Mouse (Mus musculus) kidney, adult 8-10 months (tissue): ENCODE measurements around the gene Cntnap2.
"Not testable (repeated sequence)": the region's sequence is repeated elsewhere in the genome, so short reads cannot be mapped to it uniquely, and the experiment has no call there.

Experiments used
- DNase-seq, 2 experiments: peaks; one replicate each; pipeline ENCODE4 v3.0.0; 2022

Cntnap2 gene

DNA sequence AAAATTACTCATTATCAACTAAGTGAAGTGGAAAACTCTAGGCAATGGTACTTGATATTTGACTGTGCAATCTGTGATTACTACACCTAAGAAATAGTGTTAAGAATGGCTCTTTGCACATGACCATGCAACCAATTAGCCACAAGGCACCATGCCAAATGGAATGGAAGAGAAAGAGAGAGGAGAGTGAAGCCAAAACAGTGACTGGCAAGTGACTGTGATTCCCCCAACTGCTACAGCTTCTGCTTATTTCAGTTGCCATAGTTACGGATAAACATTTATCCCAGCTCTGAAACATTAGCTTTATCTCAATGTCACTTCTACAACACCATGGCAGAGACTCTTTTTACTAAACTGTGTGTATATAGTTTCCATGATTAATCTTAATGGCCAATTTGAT, 1303.0 kb downstream of the Cntnap2 start:
- no peak for DNase-seq

DNA sequence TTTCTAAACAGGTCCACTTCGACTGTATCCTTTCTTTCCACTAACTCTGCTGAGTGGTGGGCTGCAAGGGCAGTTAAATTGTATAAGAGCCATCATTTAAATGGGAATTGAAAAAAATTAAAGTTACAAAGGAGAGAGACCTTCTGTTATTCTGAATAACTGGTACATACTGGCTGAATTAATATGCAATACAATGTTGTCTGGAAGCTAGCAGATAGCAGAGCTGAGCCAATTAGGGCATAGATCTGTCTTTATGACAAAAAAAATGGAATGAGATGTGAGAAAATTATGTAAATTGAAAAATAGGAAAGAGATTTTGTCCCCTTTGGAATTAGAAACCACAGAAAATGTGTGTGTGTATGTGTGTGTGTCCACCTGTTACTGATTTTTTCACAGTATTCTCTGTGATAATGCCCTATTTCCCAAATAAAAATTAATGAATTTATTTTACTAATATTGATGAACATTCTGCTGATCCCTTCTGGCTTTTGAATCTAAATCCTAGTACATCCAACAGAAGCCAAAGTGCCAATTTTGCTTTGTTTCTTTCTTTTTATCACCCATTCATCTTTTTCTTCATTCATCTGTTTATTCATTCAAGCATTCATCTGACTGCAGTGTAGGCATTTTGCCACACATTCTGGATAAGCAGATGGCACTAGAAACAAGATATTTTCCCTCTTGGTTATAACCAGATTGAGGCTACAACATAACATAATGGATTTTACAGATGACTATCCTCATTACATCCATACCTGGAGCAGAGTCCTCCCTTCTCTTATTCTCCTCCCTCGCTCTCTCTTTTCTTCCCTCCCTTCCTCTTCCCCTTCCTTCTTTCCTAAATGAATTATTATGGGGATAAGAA, 1339.8 kb downstream of the Cntnap2 start:
- no peak for DNase-seq

DNA sequence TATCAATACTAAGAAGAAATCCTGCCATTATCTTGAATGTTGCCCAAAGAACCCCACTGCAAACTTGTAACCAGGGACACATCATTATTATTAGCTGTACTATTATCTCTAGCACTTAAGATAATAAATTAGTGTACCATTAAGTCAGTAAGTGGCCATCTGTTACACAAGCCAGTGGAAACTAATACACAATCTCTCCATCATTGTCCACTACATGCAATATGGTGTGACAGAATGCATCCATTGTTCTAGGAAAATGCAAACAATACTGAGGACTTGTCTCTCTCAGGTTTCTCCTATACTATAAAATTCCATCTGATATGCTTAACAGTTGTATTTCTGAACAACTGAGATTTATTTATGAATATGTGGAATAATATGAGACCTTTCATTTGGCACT, 1355.0 kb downstream of the Cntnap2 start:
- no peak for DNase-seq

DNA sequence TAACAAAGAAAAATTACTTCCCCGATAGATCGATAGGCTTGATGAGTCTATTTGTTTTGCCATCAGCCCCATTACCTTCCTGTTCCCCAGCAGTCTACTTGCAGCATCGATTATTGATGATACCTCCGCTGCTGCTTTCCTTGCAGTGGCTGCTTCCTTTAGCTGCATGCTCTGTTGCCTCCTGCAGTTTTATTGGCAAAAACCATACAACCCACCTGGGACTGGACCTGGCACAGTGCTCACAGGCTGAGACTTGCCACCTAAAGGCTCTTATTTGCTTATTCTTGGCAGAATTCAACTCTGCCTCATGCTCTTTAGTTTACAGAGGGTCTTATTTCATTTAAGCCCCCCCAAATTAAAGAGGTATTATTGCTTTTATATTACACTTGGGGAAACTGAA, 1355.4 kb downstream of the Cntnap2 start:
- DNase-seq: no peak

DNA sequence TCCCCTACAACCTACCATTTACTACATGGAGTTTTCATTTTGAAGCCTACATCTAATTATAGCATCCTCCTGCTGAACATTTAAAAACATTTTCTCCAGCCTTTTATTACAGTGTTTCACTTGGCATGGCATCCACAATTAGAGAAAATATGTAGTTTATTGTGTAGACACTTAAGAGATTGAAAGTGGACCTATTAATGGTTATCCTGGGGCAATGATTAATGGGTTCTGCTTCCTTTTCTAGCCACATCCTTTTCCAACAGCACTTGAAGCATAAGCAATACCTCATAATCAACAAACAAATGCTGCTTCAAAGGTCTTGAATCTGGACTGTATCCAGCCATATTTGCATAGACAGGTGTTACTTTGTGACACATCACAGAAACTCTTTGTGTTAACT, 1360.7 kb downstream of the Cntnap2 start:
- DNase-seq: no peak

DNA sequence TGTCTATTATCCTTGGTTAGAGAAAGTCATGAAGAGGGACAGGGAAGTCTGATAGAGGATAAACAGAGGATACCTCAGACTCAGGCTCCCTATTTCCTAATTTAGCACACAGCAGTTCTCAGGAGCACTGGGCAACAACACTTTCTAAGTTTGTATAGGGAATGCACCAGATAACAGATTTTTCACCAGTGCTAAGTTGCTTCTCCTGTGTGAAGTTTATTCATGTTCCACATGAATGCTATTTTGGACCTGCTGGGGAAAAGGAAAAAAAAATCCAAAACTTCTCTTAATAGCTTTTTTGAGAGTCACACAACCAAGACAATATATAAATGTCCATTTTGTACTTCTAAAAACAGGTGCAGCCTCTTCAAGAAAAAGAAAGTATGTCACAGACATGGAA, 1361.2 kb downstream of the Cntnap2 start:
- DNase-seq: no peak

DNA sequence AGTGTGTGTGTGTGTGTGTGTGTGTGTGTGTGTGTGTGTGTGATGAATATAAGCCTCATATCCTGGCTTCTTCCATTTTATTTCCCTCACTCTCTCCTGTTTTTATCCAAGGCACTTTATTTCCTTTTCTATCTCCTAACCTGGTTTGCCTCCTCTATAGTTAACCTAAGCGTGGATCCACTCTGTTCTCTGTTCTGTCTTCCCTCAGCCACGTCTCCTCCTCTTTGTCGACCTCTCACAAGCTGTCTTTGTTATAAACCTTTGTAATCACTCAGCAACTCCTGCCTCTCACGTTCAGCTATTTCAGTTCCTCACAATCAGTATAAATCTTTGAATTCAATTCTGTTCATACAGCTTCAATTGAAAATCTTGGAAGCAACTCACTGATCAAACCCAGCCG, 1369.1 kb downstream of the Cntnap2 start:
- no peak for DNase-seq

DNA sequence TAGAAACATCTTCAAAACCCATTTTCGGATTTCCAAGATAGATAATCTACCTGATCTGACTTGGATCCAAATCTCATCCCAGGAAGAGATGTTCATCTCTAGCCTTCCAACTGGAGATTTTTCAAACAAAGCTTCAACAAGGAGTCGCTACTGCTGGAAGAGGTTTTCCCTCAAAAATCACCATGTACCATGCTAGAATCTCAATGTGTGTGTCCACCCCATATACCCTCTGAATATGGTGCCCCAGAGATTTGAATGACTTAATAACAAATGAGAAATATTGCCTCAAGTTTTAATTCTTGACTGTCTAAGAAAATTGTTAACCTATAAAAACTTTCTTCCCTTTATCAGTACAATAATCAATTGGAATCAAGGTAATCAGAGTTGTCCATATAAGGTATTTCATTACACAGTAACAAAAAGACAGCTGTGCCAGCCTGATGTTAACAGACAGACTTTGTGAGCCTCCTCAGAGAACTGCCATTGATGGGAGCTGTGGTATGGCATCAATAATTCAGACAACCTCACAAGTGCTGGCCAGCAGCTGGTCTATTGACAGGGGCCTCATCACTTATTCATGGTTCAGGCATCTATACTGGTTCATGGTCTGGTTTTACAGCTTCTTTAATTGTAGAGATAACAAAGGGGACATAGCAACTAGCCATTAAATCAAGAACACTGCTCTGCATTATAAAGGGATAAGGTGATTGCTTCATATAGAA, 1391.9 kb downstream of the Cntnap2 start:
- no peak for DNase-seq

DNA sequence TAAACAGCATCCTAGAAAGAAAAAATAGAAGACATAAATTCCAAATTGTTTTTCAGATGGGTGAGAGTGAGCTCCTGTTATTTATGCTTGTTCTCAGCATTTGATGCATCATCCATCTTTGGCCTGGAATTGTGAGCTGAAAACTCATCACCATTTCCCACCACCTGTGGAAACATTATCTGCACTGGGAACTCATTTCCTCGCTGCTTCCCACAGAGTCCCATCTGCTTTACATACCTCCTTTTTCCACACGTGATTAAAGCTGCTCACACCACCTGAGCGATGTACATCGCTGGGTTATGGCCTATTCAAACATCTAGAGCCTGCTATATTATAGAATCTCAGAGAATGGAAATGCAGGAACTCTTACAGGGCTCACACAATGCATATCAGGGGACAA, 1413.5 kb downstream of the Cntnap2 start:
- no peak for DNase-seq

DNA sequence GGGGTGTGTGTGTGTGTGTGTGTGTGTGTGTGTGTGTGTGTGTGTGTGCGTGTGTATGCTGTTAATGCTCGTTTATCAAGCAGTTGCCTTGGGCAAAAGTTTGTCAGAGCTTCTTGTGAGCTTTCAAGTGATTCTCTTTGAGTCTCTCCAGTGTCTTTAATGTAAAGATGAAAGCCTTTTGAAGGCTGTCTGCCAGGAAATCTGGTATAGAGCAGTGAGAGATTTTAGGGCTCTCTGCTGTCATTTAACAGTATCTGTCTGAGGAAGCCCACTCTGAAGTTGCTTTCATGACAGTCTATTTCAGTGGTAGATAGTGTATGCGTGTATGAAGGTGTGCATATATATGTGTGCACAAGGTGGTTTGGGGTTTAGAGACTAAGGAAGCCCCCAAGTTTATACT, 1425.2 kb downstream of the Cntnap2 start:
- no peak for DNase-seq

DNA sequence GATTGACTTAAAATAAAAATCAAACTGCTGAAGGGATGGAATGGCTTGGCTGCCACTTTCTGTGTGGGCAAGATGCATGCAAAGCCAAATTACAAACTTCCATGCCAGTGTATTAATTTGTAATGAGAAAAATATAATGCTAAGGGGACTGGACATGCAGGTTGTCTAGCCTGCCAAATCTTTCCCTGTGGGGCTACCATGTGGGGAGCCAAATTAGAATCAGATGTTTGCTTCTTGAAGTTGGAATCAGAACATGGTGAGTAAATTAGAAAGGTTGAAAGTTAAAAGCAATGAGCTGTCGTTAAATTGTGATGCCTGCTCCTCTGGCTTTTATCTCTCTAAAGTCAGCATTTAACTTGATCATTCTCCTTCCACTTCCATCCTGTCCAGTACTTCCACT, 1443.6 kb downstream of the Cntnap2 start:
- no peak for DNase-seq

DNA sequence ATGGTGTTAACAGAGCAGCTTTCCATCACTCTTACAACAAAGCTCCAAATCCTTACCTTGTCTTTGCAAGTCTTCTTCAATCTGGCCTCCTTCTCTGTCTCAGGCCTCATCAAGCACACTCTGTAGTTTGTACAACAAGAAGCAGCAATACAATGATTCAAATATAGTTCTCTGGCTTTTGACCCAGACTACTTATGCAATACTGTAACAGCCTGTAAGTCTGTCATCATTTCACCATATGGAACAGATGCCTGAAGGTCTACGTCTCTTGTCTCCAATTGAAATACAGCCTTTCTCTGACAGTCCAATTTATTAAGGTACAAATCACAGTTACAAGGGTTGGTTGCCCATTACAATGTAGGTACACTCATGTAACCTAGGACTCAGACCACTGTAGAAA, 1453.7 kb downstream of the Cntnap2 start:
- no peak for DNase-seq

DNA sequence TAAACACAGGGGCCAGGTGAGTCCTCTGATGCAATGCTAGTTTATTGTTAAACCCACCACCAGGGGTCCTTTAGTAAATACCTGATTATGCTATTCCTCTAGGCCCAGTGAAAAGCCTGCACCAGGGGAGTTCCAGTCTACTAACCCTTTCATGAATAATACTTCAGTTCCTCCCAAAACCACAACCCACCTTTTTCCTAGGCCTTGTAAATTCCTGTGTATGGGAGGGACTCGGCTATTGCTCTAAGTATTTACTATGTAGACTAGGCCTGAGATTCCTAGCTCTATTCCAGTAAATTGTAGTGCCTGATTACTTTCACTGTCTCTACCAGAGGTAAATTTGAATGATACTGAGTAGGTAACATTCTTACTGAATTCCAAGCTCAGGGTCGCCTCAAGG, 1478.4 kb downstream of the Cntnap2 start:
- DNase-seq: not testable (repeated sequence)

DNA sequence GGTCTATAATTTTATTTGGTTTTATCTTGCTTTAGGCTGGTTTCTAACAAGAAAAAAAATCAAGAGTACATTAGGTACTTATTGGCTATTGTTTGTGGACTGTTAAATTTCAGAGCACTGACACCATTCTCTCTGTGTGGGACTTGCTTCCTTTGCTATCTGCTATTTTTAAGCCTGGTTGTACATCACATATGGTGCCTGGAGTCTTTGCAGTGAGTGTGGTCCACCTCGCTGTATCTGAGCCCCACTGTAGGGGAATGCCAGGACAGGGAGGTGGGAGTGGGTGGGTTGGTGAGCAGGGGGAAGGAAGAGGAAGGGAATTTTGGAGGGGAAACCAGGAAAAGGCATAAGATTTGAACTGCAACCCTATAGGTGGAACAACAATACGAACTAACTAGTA, 1504.3 kb downstream of the Cntnap2 start:
- DNase-seq: no peak

DNA sequence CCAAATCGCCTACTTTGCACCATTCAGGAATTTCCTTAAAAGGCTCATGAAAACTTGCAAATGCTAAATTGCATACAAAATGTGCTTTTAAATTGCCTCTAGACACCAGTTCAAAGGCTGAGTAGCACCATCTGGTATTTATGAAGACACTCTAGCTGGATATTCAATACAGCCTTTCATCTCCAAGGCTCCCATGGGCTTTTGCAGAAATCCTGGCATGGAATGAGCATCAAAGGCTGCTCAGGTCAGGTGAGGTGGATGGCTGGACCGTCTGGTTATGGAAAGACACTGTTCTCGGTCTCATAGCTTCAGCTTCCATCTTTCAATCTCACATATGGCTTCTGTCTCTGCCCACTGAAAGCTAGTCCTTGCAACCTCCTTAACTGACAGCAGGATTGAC, 1515.9 kb downstream of the Cntnap2 start:
- no peak for DNase-seq

DNA sequence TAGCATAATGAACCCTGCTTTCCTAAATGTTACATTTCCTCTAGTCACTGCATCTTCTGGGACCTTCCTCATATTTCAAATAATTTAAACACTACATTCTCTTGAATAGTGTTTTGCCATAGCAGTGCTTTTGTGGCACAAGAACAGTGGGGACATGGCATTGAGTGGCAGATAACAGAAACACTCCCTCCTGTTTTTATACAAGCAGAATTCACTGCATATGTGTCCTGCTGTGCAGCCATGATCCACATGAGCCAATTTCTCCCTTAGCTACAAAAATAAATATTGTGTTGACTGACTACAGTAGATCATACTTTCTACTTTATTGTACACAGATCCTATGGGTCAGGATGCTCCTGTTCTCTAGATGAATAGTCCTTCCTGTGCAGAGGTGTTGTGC, 1553.2 kb downstream of the Cntnap2 start:
- no peak for DNase-seq

DNA sequence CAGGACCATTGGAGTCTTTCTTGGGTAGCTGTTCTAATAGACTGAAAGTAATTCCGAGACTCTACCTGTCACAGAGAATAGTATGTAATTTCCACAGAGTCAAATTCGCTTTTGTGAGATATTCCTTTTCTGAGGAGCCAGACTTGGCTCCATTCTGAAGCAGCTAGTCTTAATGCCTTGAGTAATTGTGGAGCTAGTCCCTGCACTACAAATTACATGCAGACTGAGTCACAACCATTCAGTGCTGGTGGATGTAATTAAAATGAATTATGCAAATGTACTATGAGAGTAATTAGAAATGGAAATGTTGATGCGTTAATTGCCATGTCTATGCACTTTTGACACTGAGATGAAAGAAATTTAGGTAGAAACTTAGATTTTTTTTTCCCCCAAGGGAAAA, 1553.7 kb downstream of the Cntnap2 start:
- no peak for DNase-seq

DNA sequence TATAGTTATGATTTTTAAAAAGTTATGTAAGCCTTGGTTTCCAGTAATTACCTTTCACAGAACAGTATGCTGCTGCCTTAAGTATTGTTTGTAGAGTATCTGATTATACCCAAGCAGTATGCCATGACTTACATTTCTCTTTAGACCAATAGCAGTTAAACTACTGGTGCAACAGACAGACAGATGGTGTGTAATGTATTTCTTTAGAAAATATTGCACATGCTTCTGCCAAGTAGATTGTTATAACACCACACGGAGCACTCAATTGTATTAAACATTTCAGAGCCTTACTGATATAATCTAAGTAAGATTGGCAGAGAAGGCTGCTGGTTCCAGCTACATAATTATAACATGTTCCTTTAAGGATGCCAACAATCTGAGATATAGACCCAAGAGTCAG, 1609.9 kb downstream of the Cntnap2 start:
- DNase-seq: no peak

DNA sequence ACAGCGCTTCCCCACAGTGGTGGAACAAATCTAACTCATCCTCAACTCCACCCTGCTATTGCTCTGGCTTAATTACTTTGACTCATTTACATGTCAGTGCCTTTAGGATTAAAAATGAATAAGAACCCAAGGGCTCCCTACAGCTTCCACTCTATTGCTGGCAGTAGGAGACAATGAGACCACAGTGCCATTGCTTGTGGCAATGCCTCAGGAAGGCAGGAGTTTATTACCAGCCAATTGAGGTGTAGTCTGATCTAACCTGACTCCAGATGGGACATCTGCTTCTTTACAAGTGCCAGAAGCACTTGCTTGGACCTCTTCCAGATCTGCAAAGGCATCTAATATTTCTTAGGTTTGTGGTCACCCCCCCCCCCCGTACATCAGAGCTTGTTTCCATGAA, 1615.9 kb downstream of the Cntnap2 start:
- DNase-seq: no peak

DNA sequence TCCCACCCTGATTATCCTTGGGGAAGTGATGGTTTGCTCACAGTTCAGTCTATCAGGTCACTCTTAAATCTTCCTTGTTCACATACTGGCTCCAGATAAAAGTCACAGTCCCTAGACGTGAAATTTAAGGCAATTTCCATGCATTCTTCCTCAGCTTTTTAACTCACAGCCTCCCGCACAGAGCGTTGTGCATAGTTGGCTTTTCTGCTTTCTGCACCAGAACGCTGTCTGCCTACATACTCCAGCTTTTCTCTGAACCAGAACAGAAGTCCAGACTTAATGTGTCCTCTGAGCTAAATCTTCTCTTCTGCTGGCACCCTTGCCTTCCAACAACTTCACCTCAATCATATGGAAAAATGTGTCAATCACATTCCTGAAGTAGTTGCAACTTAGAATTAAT, 1616.5 kb downstream of the Cntnap2 start:
- DNase-seq: no peak

DNA sequence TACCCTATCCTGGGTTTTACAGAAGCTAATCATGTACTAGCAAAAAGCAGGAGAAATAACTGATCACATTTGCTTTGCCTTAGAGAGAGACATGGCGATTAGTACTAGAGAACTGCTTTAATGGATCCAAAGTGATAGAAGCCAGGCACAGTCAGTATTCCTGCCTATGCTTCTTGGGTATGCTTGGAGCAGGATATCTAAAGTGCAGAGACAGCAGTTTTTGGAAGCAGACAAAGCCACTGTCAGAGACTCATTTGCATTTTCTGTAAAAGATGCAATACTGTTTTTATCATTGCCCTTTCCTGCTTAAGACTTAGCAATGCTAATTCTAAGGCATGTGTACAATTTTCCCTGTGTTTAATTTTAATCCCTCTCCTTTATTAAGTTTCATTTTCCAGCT, 1637.0 kb downstream of the Cntnap2 start:
- DNase-seq: no peak

DNA sequence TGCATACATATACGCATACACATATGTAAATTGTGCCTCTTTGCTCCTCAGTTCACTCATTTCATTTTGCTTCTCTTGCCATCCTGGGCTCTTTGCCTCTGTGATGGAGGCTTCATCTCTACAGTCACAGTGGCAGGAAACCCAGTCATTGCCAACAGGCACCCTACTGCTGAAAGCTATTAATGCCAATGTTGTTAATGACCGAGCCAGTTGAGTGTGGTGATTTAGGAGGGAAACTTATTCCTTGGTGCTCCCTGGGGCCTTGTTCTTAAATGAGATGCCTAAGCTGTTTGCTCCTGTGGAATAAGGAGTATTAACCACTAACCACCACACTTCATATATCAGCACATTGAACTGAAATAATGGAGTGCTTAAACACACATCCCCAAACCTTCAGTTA, 1640.2 kb downstream of the Cntnap2 start:
- DNase-seq: no peak

DNA sequence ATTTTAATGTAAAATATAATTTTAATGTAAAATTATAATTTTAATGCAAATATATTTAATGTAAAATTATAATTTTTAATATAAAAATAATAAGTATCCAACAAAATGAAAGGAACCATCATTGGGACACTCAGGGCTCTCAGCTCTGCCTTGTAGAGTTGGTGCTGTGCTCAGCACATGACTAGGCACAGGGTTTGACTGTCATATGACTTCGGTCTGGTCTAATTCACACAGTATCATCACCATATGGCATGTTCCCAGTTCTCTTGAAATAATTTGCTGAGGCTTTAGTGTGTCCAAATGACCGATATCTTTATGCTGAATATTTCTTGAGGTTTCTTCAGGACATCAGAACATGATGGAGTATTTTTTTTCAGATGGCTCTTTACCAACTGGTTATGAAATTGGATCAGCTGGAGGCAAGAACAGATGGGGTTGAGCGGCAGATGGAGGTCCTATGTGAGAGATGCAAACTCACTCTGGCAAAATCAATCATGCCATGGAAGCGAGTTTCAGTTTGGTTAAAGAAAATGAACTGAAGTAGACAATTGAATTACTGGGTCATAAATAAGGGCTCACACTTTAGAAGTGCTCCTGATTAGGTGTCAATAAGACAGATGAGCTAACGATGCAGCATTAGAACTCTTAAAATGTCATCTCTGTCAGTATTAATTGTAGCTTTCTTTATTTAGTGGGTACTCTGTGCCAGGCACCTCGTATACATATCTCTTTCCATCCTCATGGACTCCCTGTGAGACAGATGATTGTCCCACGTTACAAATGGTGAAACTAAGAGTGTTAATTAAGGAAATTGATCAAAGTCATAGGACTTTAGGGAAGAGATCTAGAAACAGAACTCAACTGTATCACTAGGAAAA, 1645.4 kb downstream of the Cntnap2 start:
- no peak for DNase-seq

DNA sequence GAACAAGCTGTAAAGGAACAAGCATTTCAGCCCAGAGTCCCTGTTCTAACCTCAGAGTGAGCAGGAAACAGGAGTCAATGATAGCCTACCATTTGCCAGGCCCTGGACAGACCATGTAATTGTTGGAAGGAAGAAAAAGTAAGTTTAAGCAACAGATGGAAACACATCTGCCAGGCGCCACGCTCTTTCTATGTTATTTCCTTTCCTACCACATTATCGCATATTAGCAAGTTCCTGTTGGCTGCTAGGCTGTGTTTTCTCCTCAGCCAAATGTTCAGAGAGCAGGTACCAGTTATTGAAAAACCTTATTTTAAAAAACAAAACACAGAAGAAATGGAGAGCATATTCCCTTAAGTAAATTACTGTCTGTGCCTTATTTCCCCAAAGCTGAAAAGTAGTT, 1646.8 kb downstream of the Cntnap2 start:
- DNase-seq: no peak
